Mouse (Mus musculus) lung, postnatal 4 days (tissue): ENCODE results near the gene Ptgir.
A peak's percentile ranks its signal among the peaks of the same experiment; 100 is the strongest.

Source experiments
- DNase-seq, 2 experiments: peaks; one replicate each; pipeline ENCODE4 v3.0.0; 2021

Ptgir gene

GRCm38 (mm10) chr7:16917447-16917846 lies 11.2 kb downstream of the Ptgir start:
- DNase-seq, result no peak

- peak in 1 of 2 experiments; percentile 28 for DNase-seq
Measured at GRCm38 (mm10) chr7:16918014-16918413, 11.7 kb downstream of the Ptgir start.

GRCm38 (mm10) chr7:16918670-16919069 lies 12.4 kb downstream of the Ptgir start:
- no peak for DNase-seq

GRCm38 (mm10) chr7:16919395-16920149 lies 13.3 kb downstream of the Ptgir start:
- peak in 1 of 2 experiments; percentile 23 for DNase-seq

- DNase-seq, result no peak
Measured at GRCm38 (mm10) chr7:16920150-16920579, 13.9 kb downstream of the Ptgir start.

- peak in 1 of 2 experiments; percentile 42 for DNase-seq
Measured at GRCm38 (mm10) chr7:16920818-16921791, 14.8 kb downstream of the Ptgir start.

- DNase-seq, result no peak
Measured at GRCm38 (mm10) chr7:16921881-16922335, 15.6 kb downstream of the Ptgir start.

GRCm38 (mm10) chr7:16922360-16922973 lies 16.2 kb downstream of the Ptgir start:
- peak in 1 of 2 experiments; percentile 43 for DNase-seq

- peak in 1 of 2 experiments; percentile 36 for DNase-seq
Measured at GRCm38 (mm10) chr7:16923283-16924036, 17.2 kb downstream of the Ptgir start.

- DNase-seq, result peak; percentile 100
Measured at GRCm38 (mm10) chr7:16924037-16924834, 17.9 kb downstream of the Ptgir start, which contains the start of gene Calm3. Gene Calm3 (minus strand): TSS chr7:16924114.

GRCm38 (mm10) chr7:16928341-16928740 lies 22.1 kb downstream of the Ptgir start:
- DNase-seq, result no peak

GRCm38 (mm10) chr7:16930850-16931249 lies 24.6 kb downstream of the Ptgir start:
- peak in 1 of 2 experiments; percentile 75 for DNase-seq

- peak; percentile 42 to 87 for DNase-seq
Measured at GRCm38 (mm10) chr7:16931968-16932627, 25.8 kb downstream of the Ptgir start.

- DNase-seq, result peak in 1 of 2 experiments; percentile 60
Measured at GRCm38 (mm10) chr7:16932704-16933577, 26.7 kb downstream of the Ptgir start.

- no peak for DNase-seq
Measured at GRCm38 (mm10) chr7:16937312-16937711, 31.0 kb downstream of the Ptgir start.

GRCm38 (mm10) chr7:16938117-16938791 lies 32.0 kb downstream of the Ptgir start:
- DNase-seq, result no peak

- peak in 1 of 2 experiments; percentile 38 for DNase-seq
Measured at GRCm38 (mm10) chr7:16940292-16940691, 34.0 kb downstream of the Ptgir start.

- DNase-seq, result no peak
Measured at GRCm38 (mm10) chr7:16942861-16943260, 36.6 kb downstream of the Ptgir start.
